Mouse (Mus musculus) hindbrain, embryonic 16.5 days (tissue): ENCODE results near the gene Il1rl2. TPM values are rescaled to one million over a fixed set of nuclear protein-coding genes. Genes with fewer than 3 reads are reported as not detected.

Source experiments
- ATAC-seq: fragments of 200-750 bp; cut with Nextera tagmentation; 2 replicates; pipeline ENCODE4 v1.8.0; 2017; ENCODE audit warnings: moderate TSS enrichment, moderate library complexity
- H3K27ac ChIP-seq: fragments of 300-500 bp; sonication (generic); 2 replicates; pipeline ENCODE4 v1.5.1; 2014; ENCODE audit warnings: low read depth, mild to moderate bottlenecking, control low read depth, low read length, moderate library complexity
- H3K27me3 ChIP-seq: fragments of 300-500 bp; sonication (generic); replicated peaks from 2 replicates; pipeline ENCODE4 v1.6.1; 2014; ENCODE audit warnings: low read length; ENCODE audit not compliant: control insufficient read depth, insufficient read depth
- H3K36me3 ChIP-seq: fragments of 300-500 bp; sonication (generic); 2 replicates; pipeline ENCODE4 v1.6.1; 2014; ENCODE audit warnings: mild to moderate bottlenecking, low read length, moderate library complexity, mixed read lengths; ENCODE audit not compliant: control insufficient read depth, insufficient read depth
- H3K4me1 ChIP-seq: fragments of 300-500 bp; sonication (generic); 2 replicates; pipeline ENCODE4 v1.6.1; 2014; ENCODE audit warnings: low read depth, low read length; ENCODE audit not compliant: control insufficient read depth, insufficient read depth
- H3K4me2 ChIP-seq: fragments of 300-500 bp; sonication (generic); 2 replicates; pipeline ENCODE4 v1.6.1; 2014; ENCODE audit warnings: mild to moderate bottlenecking, low read length, control low read depth, moderate library complexity
- H3K4me3 ChIP-seq: fragments of 300-500 bp; sonication (generic); 2 replicates; pipeline ENCODE4 v1.5.1; 2014; ENCODE audit warnings: mild to moderate bottlenecking, low read length, control low read depth, moderate library complexity
- H3K9ac ChIP-seq: fragments of 300-500 bp; sonication (generic); 2 replicates; pipeline ENCODE4 v1.6.1; 2014; ENCODE audit warnings: low read depth, mild to moderate bottlenecking, control low read depth, low read length, moderate library complexity
- H3K9me3 ChIP-seq: fragments of 300-500 bp; sonication (generic); 2 replicates; pipeline ENCODE4 v1.6.1; 2014; ENCODE audit warnings: mild to moderate bottlenecking, low read length, moderate library complexity; ENCODE audit not compliant: control insufficient read depth
- WGBS: fragments of 180-500 bp; shearing (Covaris S2); extraction: QIAGEN DNeasy Blood & Tissue Kit; methylation state at CpG from one replicate; pipeline ENCODE4 v1.1.7; 2014; 5-methylcytosine and 5-hydroxymethylcytosine counted together
- polyA plus RNA-seq: library from polyadenylated mRNA; unstranded; fragments of >200 nt; fragmentation: Nextera tagmentation; extraction: Ambion mirVana; gene quantifications from 2 replicates; pipeline ENCODE4 v1.2.1, GENCODE M21; 2015

Gene Il1rl2
- polyA plus RNA-seq: 0.79 and 1.1 TPM in 2 replicates

DNA sequence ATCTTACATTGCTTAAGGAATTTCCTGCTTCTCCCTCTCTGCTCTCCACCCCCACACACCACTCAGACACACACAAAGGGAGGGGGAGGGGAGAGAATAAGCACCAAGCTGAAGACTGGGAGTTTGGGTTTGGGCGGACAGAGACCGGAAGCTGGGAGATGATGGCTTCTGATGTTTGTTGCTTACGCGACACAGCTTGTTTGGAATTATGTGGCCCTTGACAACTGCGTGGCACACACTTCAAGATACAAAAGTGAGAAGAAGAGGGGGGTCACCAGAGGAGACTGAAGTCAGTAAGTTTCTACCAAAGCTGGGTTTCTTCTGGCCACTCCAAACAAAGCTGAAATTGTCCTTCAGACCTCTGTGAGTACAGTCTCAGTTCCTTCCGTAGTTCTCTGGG is at the start of gene Il1rl2:
Gene Il1rl2 (plus strand): TSS at position 154 of the 400 bp plus-strand sequence.
- H3K9me3 ChIP-seq: no peaks in the 10 kb centered on the region
- H3K4me2 ChIP-seq: peak within 1 kb of the TSS; percentile 90
- peak within 1 kb of the TSS; percentile 44 for H3K4me3 ChIP-seq
- WGBS: 46% methylated on average over 6 of the region's 6 CpGs
- H3K36me3 ChIP-seq: no peaks in the 10 kb centered on the region
- H3K4me1 ChIP-seq: peaks cover 9% of the 10 kb centered on the region; the same call in 1 of the 2 replicates
- no peak within 1 kb of the TSS for H3K27ac ChIP-seq
- no peak for ATAC-seq
- H3K9ac ChIP-seq: peak within 1 kb of the TSS; percentile 50; the same call in 1 of the 2 replicates
- H3K27me3 ChIP-seq: peaks cover 13% of the 10 kb centered on the region

- Histone ChIP-seq H3K27ac (no peak overlapping the region), H3K4me1 (no peaks in the 10 kb centered on the region), H3K27me3 (no peaks in the 10 kb centered on the region), H3K9me3 (no peaks in the 10 kb centered on the region), H3K4me2 (no peak overlapping the region), H3K9ac (no peak overlapping the region), H3K36me3 (no peaks in the 10 kb centered on the region), H3K4me3 (no peak overlapping the region)
- WGBS: 82% methylated on average over 10 of the region's 10 CpGs
- no peak for ATAC-seq
Observed at GRCm38 (mm10) chr1:40275285-40276013, 49.0 kb upstream of the Il1rl2 start.

GRCm38 (mm10) chr1:40277944-40278343 is 46.5 kb upstream of the Il1rl2 start:
- Histone ChIP-seq H3K9me3 (no peaks in the 10 kb centered on the region), H3K4me3 (no peak overlapping the region), H3K4me1 (no peaks in the 10 kb centered on the region), H3K9ac (no peak overlapping the region), H3K36me3 (no peaks in the 10 kb centered on the region), H3K4me2 (no peak overlapping the region), H3K27ac (no peak overlapping the region), H3K27me3 (no peaks in the 10 kb centered on the region)
- no peak for ATAC-seq
- 99% methylated on average over 4 of the region's 4 CpGs for WGBS

GRCm38 (mm10) chr1:40278720-40279119 is 45.7 kb upstream of the Il1rl2 start:
- no peaks in the 10 kb centered on the region for H3K27me3 ChIP-seq
- ATAC-seq: no peak
- no peaks in the 10 kb centered on the region for H3K9me3 ChIP-seq
- H3K4me1 ChIP-seq: no peaks in the 10 kb centered on the region
- 88% methylated on average over 2 of the region's 2 CpGs for WGBS
- H3K27ac ChIP-seq: no peak overlapping the region
- no peaks in the 10 kb centered on the region for H3K36me3 ChIP-seq
- no peak overlapping the region for H3K4me3 ChIP-seq
- no peak overlapping the region for H3K4me2 ChIP-seq
- no peak overlapping the region for H3K9ac ChIP-seq

GRCm38 (mm10) chr1:40279182-40279743 is 45.1 kb upstream of the Il1rl2 start:
- Histone ChIP-seq H3K9ac (no peak overlapping the region), H3K9me3 (no peaks in the 10 kb centered on the region), H3K36me3 (no peaks in the 10 kb centered on the region), H3K27me3 (no peaks in the 10 kb centered on the region), H3K4me1 (no peaks in the 10 kb centered on the region), H3K27ac (no peak overlapping the region), H3K4me2 (no peak overlapping the region), H3K4me3 (no peak overlapping the region)
- 90% methylated on average over 11 of the region's 11 CpGs for WGBS
- no peak for ATAC-seq

DNA sequence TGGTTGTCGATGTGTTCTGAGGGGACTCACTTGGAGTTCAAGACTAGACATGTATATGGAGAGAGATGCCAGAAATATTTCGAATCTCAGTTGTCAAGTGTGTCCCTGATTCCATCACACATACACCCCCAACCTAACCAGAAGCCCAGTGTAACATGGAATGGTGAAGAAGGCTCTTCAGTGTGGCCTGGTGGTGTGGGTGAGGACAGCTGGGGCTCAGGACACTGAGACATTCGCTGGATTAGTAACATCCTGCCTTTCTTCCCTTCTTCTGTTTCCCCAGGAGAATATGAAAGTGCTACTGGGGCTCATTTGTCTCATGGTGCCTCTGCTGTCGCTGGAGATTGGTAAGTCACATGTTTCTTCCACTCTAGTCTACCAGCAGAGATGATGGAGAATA is 42.5 kb upstream of the Il1rl2 start:
- no peaks in the 10 kb centered on the region for H3K27me3 ChIP-seq
- H3K9ac ChIP-seq: no peak overlapping the region
- no peak overlapping the region for H3K27ac ChIP-seq
- no peak overlapping the region for H3K4me2 ChIP-seq
- 71% methylated on average over 4 of the region's 4 CpGs for WGBS
- ATAC-seq: no peak
- H3K9me3 ChIP-seq: no peaks in the 10 kb centered on the region
- H3K36me3 ChIP-seq: no peaks in the 10 kb centered on the region
- H3K4me1 ChIP-seq: no peaks in the 10 kb centered on the region
- no peak overlapping the region for H3K4me3 ChIP-seq

DNA sequence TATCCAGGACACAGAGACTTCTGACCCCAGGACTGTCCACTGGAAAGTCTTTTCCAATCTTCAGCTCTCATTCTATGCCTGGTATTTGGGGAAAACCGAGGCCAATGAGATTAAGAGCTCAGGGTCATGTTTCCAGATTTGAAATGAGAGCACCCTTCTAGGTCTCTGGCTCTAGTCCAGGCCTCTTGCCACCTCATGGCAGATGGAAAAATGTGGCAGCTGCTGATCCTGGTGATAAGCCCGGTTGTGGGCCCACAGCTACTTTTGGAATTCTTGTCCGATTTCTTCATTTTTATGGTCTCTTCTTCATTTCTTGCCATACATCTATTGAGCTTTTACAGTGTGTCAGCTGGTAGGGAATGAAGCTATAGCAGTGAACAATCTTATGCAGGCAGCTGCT is 42.0 kb upstream of the Il1rl2 start:
- ATAC-seq: no peak
- WGBS: 73% methylated on average over 3 of the region's 3 CpGs
- Histone ChIP-seq H3K27me3 (no peaks in the 10 kb centered on the region), H3K9me3 (no peaks in the 10 kb centered on the region), H3K4me2 (no peak overlapping the region), H3K27ac (no peak overlapping the region), H3K36me3 (no peaks in the 10 kb centered on the region), H3K4me3 (no peak overlapping the region), H3K4me1 (no peaks in the 10 kb centered on the region), H3K9ac (no peak overlapping the region)

DNA sequence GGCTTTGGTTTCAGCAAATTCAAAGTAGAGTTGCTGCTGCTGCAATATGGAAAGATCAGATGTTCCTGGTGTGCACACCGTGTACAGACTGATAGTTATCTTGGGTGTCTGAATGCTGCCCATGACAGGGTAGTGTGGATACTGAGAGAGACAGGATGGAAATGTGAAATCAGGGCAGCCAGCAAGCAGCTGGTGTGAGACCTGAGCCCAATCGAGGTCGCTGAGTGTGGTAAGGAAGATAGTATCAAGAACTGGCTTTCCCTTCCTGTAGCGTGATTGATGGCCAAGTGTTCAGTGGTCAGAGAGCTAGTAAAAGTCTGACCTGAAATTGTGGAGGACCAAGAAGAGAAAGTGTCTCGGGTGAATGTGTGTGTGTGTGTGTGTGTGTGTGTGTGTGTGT is 40.4 kb upstream of the Il1rl2 start:
- H3K9me3 ChIP-seq: no peaks in the 10 kb centered on the region
- H3K36me3 ChIP-seq: no peaks in the 10 kb centered on the region
- H3K4me3 ChIP-seq: no peak overlapping the region
- no peaks in the 10 kb centered on the region for H3K4me1 ChIP-seq
- H3K27ac ChIP-seq: no peak overlapping the region
- no peaks in the 10 kb centered on the region for H3K27me3 ChIP-seq
- ATAC-seq: no peak
- no peak overlapping the region for H3K9ac ChIP-seq
- H3K4me2 ChIP-seq: no peak overlapping the region
- WGBS: 84% methylated on average over 5 of the region's 5 CpGs

DNA sequence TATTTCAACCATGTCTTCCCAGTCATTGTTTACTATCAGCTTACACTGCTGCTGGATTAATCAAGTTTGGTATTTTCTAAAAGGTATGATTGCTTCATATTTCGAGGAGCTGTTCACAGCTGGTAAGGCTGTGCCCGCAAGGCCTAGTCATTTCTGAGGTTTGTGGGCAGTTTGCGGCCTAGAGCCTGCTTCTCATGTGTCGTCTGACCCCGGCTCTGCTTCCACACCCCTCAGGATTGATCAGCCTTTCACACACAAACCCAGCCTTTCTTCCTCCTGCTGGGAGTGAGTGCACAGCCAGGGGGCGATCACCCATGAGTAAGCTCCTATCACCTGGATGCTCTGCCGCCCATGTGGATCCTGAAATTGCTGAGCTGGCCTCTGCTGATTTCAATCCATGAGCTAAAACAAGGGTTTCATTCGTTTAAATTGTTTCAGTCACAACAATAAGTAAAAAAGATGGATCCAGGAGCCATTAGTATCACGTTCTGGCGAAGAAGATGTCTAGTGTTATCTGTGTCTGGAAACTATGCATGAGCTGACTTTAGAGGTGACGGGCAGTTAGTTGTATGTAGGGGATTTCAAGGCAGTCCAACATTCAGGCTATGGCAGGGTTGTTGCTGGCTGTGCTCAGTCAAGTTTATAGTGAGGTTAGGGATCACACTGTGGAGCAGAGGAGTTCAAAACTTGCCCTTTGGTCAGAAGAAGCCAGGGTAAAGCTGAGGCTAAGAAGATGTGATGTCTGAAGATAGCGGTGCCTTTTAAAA is 33.7 kb upstream of the Il1rl2 start:
- no peak for ATAC-seq
- no peak overlapping the region for H3K4me3 ChIP-seq
- WGBS: 76% methylated on average over 12 of the region's 12 CpGs

More for the DNA sequence above, 33.7 kb upstream of the Il1rl2 start:
- no peak overlapping the region for H3K9ac ChIP-seq
- H3K27ac ChIP-seq: no peak overlapping the region
- no peaks in the 10 kb centered on the region for H3K27me3 ChIP-seq
- H3K36me3 ChIP-seq: no peaks in the 10 kb centered on the region
- H3K4me2 ChIP-seq: no peak overlapping the region
- H3K4me1 ChIP-seq: no peaks in the 10 kb centered on the region
- no peaks in the 10 kb centered on the region for H3K9me3 ChIP-seq
